Mouse (Mus musculus): ENCODE results near the gene Sf1.

Gene Sf1

GRCm38 (mm10) chr19:6375423-6376254 is 12.1 kb downstream of the Sf1 start:
- no peak for DNase-seq (ENCODE audit: low read depth, low spot score)

DNA sequence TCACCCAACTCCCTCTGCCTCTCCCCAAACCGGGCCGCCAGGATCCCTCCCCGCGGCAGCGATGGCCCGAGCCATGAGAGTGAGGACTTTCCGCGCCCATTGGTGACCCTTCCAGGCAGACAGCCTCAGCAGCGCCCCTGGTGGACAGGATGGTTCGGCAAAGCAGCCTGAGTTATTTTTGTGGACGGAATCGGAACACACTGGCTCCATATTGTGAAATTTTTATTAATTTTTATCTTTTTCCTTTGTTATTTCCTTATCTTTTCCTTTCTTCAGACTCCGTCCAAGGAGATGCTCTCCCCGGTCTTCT is 12.7 kb downstream of the Sf1 start:
- no peak for DNase-seq (ENCODE audit: low read depth, low spot score)

DNA sequence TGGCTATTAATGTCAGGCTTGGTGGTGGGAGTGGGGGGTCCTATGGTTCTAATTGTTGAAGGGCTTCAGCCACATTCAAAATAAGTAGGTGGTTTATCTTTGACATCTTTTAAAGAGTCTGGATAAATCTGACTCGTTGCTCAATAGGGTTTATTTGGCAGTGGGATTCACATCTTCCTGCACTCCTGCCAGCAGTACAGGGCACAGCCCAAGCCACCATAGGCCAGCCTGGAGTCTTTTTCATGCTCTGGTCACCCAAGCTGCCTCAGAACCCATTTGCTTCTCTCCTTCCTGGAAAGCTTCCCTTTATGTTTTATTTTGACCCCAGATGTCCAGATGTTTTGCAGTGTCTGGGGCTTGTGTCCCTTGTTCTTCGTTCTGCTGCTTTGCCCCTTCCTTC is 13.2 kb downstream of the Sf1 start:
- no peak for DNase-seq (ENCODE audit: low read depth, low spot score)

- no peak for DNase-seq (ENCODE audit: low read depth, low spot score)
These were observed 14.0 kb downstream of the Sf1 start for GRCm38 (mm10) chr19:6377327-6378040.

DNA sequence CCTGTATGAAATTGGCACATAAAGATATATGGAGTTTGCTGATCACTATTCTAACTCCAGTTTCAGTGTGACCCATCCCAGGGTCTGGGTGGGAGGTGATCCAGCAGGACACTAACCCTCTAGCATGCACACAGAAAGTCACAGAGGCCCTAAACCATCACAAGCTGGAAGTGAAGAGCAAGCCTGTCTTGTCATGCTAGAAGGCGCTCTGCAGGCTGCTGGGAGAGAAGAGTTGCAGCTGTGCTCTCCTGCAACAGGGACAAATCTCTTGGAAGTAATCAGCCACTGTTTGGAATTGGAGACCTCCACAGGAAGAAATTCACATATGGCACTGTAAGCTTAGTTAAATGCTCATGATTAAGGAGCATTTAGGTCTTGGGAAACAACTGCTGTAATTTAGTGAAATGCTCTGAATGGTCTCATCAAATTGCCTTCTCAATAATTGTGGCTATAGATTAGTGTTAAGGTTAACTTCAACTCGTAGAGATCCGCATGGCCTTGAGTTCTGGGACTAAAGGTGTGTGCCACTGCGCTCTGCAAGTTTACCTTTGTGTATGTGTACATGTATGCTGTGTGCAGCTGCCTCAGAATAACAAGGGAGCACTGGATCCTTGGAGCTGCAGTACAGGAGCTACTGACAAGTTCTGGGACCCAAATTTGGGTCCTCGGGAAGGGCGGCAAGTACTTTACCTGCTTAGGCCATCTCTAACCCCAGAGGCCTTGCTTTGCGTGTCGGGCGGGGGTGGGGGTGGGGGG is 17.1 kb downstream of the Sf1 start:
- no peak for DNase-seq (ENCODE audit: low read depth, low spot score)

DNA sequence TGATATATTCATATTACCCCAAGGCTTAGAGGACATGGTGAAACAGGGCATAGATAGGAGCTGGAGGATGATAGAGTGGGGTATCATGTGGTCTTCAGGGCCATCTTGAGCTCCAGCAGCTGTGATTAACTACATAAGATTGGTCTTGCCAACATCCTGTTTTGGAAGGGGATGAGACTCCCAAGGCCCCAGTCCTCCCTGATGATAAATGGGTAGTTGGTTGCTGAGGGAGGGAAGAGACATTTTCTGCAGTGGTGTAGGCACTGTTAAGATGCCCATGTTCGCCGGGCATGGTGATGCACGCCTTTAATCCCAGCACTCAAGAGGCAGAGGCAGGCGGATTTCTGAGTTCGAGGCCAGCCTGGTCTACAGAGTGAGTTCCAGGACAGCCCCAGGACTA is 17.7 kb downstream of the Sf1 start:
- no peak for DNase-seq (ENCODE audit: low read depth, low spot score)

GRCm38 (mm10) chr19:6382323-6382924 is 18.9 kb downstream of the Sf1 start:
- no peak for DNase-seq (ENCODE audit: low read depth, low spot score)

DNA sequence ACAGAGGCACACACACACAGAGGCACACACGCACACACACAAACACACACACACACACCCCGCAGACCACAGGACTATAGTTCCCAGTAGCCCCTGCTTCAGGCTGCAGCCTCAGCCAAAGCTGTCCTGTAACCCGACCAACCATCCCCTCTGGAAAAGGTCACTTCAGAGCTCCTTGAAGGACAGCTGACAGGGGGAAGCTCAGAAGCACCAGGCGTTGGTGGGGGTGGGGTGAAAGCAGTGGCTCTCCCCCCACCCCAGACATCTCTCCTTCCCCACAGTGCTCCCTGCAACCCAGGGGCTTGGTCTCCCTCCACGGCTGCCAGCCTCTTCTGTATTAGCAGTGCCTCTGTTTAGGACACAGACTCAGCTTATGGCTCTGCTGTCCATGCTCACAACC is 20.0 kb downstream of the Sf1 start:
- DNase-seq (ENCODE audit: low read depth, low spot score) = no peak

DNA sequence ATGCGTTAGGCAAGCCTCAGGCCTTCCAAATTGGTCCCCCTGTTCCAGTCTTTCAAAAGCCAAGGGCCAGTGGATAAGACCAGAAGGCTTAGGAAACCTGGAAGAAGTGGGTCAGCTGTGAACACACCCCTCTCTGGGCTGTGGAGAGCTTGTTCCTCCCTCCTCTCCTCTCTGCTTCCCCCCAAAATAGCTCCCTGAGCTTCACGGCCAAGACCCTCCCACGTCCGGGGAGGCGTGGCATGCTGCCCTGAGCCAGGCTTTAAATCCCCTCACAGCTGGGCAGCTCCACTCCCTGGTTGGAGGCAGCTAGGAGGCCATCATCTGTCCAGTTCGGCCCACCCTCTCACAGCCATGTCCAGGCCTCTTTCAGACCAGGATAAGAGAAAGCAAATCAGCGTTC is 20.6 kb downstream of the Sf1 start, which contains the start of gene Pygm:
Pygm (plus strand) TSS at position 272 of the 400 bp plus-strand sequence.
- peak; percentile 35 for DNase-seq (ENCODE audit: low read depth, low spot score)

- no peak for DNase-seq (ENCODE audit: low read depth, low spot score)
These were observed 21.5 kb downstream of the Sf1 start for GRCm38 (mm10) chr19:6384954-6385353.

DNA sequence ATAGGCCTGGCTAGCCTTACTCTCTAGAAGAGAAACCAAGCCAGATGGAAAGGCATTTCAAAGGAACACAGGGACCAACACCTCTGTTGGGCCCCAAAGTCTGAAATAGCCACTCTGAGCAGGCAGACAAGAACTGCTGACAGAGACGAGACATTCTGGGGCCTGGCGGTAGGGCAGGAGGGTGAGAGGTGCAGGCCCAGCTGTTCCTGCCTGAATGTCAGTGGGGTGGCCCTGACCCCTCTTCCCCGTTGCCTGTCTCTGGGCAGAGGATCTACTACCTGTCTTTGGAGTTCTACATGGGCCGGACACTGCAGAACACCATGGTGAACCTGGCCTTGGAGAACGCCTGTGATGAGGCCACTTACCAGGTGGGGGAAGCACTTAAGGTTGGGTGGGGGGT is 21.9 kb downstream of the Sf1 start:
- DNase-seq (ENCODE audit: low read depth, low spot score) = no peak

- DNase-seq (ENCODE audit: low read depth, low spot score) = no peak
These were observed 22.3 kb downstream of the Sf1 start for GRCm38 (mm10) chr19:6385821-6386220.

DNA sequence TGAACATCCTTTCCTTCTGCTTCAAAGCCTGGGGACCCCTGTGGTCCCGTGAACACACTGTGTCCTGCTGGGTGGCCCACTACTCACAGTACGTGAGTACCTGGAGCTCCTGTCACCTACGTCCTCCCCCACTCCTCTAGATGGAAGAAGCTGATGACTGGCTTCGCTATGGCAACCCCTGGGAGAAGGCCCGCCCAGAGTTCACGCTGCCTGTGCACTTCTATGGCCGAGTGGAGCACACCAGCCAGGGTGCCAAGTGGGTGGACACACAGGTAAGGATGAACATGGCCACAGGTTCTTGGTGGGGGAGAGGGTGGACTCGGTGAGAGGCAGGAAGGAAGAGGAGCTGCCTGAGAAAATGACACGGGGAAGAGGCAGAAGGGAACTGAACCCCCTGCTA is 22.7 kb downstream of the Sf1 start:
- no peak for DNase-seq (ENCODE audit: low read depth, low spot score)

DNA sequence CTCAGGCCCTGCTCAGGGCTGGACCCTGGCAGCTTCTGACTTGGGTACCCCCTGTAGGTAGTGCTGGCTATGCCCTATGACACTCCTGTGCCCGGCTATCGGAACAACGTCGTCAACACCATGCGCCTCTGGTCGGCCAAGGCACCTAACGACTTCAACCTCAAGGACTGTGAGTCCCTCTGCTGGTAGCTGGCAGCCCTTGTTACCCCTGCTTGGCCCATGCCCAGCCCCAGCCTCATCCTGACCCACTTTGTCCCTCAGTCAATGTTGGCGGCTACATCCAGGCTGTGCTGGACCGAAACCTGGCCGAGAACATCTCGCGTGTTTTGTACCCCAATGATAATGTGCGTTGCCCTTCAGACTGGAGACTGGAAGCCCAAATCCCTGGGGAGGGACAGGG is 24.5 kb downstream of the Sf1 start:
- no peak for DNase-seq (ENCODE audit: low read depth, low spot score)

GRCm38 (mm10) chr19:6389803-6390202 is 26.3 kb downstream of the Sf1 start:
- no peak for DNase-seq (ENCODE audit: low read depth, low spot score)

DNA sequence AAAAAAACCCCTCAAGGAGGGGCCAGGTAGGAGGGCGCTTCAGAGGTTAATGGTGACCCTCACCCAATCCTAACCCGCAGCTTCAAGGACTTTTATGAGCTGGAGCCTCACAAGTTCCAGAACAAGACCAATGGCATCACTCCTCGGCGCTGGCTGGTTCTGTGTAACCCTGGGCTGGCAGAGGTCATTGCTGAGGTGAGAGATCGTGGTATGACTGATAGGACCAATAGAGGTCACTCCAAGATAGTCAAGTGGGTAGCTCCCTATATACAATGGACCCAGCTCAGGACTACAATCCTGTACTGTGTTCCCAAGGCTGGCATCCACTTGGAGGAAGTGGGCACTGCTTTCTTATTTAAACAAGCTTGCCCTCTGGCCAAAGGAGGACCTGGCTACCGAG is 26.8 kb downstream of the Sf1 start:
- no peak for DNase-seq (ENCODE audit: low read depth, low spot score)

DNA sequence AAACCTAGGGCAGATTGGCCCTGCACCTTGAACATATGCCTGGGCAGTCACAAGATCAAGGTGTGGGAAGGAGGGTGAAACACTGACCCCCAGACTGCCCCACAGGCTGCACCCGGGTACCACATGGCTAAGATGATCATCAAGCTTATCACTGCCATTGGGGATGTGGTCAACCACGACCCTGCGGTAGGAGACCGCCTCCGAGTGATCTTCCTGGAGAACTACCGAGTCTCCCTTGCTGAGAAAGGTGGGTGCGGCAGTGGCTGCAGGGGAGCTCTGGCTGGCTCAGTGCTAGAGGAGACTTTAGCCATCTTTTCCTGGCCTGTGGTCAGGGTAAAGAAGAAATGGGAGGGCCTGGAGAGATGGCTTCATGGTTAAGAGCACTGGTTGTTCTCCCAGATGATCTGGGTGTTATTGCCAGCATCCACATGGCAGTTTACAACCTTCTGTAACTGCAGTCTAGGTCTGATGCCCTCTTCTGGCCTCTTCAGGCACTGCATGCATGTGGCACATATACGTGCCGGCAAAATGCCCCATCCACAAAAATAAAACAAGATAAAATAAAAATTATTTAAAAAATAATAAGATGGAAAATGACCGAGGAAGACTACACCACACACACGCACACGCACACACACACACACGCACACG is 29.4 kb downstream of the Sf1 start:
- no peak for DNase-seq (ENCODE audit: low read depth, low spot score)

DNA sequence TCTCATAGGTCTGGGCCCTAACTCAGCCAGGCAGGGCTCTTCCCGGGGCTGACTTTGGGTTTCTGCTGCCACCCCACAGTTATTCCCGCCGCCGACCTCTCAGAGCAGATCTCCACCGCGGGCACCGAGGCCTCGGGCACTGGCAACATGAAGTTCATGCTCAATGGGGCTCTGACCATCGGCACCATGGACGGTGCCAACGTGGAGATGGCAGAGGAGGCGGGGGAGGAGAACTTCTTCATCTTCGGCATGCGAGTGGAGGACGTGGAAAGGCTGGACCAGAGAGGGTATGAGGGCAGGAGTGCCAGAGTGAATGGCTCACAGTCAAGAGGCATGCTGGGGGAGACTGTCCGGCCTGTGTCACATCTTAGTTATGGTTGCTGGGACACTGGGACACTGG is 30.1 kb downstream of the Sf1 start:
- DNase-seq (ENCODE audit: low read depth, low spot score) = no peak

DNA sequence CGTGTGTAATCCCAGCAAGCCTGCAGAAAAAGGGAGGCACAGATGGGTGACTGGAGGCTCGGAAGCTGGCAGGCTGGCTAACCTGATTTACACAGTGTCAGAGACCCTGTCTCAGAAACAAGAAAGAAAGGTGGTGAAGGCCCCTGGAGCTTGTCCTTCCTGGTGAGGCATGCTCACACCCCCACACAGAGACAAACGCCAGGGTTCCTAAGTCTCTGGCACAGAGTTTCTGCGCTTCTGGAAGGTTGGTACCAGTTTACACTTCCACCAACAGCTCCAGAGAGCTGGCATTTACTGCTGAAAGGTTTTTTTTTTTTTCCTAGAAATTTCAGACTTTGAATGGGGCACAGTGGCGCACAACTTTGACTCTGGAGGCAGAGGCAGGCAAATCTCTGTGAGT is 32.7 kb downstream of the Sf1 start:
- DNase-seq (ENCODE audit: low read depth, low spot score) = no peak

DNA sequence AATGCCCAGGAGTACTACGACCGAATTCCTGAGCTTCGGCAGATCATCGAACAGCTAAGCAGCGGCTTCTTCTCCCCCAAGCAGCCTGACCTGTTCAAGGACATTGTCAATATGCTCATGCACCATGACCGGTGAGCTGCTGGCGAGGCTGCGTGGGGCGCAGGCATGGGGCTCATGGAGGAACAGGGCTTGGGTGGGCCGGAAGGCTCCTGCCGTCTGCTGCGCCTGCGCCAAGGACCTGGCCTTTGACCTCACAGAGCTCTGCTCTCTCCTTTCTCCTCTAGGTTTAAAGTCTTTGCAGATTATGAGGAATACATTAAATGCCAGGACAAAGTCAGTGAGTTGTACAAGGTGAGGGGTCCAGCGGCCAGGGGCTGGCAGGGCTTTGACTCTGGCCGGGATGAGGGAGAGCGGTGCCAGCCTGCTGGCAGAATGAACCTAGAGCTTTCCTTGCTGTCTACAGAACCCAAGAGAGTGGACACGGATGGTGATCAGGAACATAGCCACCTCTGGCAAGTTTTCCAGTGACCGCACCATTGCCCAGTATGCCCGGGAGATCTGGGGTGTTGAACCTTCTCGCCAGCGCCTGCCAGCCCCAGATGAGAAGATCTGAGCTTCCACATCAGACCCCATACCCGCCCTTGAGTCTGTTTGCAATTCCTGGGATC is 34.2 kb downstream of the Sf1 start:
- DNase-seq (ENCODE audit: low read depth, low spot score) = no peak

Measured in telencephalon, adult 2 months (tissue).